Mouse (Mus musculus) hindbrain, embryonic 11.5 days (tissue): ENCODE measurements around the gene Agbl4. TPM values are rescaled to one million over a fixed set of nuclear protein-coding genes. Genes with fewer than 3 reads are reported as not detected.

Experiments used
- ATAC-seq: fragments of 200-750 bp; cut with Nextera tagmentation; 2 replicates; pipeline ENCODE4 v1.8.0; 2017; ENCODE audit warnings: mild to moderate bottlenecking, moderate TSS enrichment, moderate library complexity; ENCODE audit not compliant: low FRiP score
- DNase-seq: peaks from one replicate; pipeline ENCODE4 v3.0.0-alpha.2; 2015; ENCODE audit warnings: low spot score
- H3K27ac ChIP-seq: fragments of 300-500 bp; sonication (generic); 2 replicates; pipeline ENCODE4 v1.5.1; 2014; ENCODE audit warnings: mild to moderate bottlenecking, low read depth, low read length
- H3K27me3 ChIP-seq: fragments of 300-500 bp; sonication (generic); 2 replicates; pipeline ENCODE4 v1.6.1; 2014; ENCODE audit warnings: mild to moderate bottlenecking, low read length, moderate library complexity, mixed read lengths; ENCODE audit not compliant: control insufficient read depth, insufficient read depth
- H3K36me3 ChIP-seq: fragments of 300-500 bp; sonication (generic); 2 replicates; pipeline ENCODE4 v1.6.1; 2014; ENCODE audit warnings: mild to moderate bottlenecking, low read length, moderate library complexity, mixed read lengths; ENCODE audit not compliant: control insufficient read depth, insufficient read depth
- H3K4me1 ChIP-seq: fragments of 300-500 bp; sonication (generic); replicated peaks from 2 replicates; pipeline ENCODE4 v1.6.1; 2014; ENCODE audit warnings: low read length, mixed read lengths; ENCODE audit not compliant: control insufficient read depth, insufficient read depth
- H3K4me2 ChIP-seq: fragments of 300-500 bp; sonication (generic); replicated peaks from 2 replicates; pipeline ENCODE4 v1.6.1; 2014; ENCODE audit warnings: mild to moderate bottlenecking, low read depth, low read length
- H3K4me3 ChIP-seq: fragments of 300-500 bp; sonication (generic); 2 replicates; pipeline ENCODE4 v1.5.1; 2014; ENCODE audit warnings: low read depth, low read length
- H3K9ac ChIP-seq: fragments of 300-500 bp; sonication (generic); 2 replicates; pipeline ENCODE4 v1.6.1; 2014; ENCODE audit warnings: low read depth, low read length
- H3K9me3 ChIP-seq: fragments of 300-500 bp; sonication (generic); 2 replicates; pipeline ENCODE4 v1.6.1; 2016; ENCODE audit warnings: low read length; ENCODE audit not compliant: control insufficient read depth
- WGBS: fragments of 180-500 bp; shearing (Covaris S2); extraction: QIAGEN DNeasy Blood & Tissue Kit; methylation state at CpG from one replicate; pipeline ENCODE4 v1.1.7; 2014; 5-methylcytosine and 5-hydroxymethylcytosine counted together
- polyA plus RNA-seq: library from polyadenylated mRNA; unstranded; fragments of >200 nt; fragmentation: Nextera tagmentation; extraction: Ambion mirVana; gene quantifications from 2 replicates; pipeline ENCODE4 v1.2.1, GENCODE M21; 2014

Agbl4 gene
- polyA plus RNA-seq, 1 experiment from 2014 or later = 1.1 TPM

DNA sequence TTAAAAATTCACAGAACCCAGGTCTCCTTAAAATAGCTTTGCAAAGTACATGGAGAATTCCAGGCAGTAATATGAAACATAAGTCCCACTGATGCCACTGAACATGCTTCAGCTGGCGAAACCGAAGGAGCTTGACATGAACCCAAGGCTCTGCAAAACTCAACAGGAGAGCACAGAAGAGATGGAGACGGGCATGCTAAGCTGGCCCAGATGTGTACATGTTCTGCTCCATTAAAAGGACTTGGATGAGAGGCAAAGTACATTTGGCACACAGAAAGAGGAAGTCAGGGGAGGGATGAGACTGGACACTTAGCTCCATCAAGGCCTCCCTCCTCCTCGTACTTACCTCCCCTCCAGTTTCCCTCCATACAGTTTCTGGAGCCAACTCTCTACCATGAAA is 1013.3 kb downstream of the Agbl4 start:
- ATAC-seq (no peak), DNase-seq (no peak)
- Histone ChIP-seq H3K9me3 (no peaks in the 10 kb centered on the region), H3K27ac (no peak overlapping the region), H3K9ac (no peak overlapping the region), H3K4me1 (no peaks in the 10 kb centered on the region), H3K27me3 (no peaks in the 10 kb centered on the region), H3K4me3 (no peak overlapping the region), H3K4me2 (no peak overlapping the region), H3K36me3 (no peaks in the 10 kb centered on the region)
- 81% methylated on average over 4 of the region's 4 CpGs for WGBS

- peak overlapping the region; percentile 47 for H3K4me2 ChIP-seq
- no peaks in the 10 kb centered on the region for H3K27me3 ChIP-seq
- peak; percentile 28 for ATAC-seq
- H3K9me3 ChIP-seq = no peaks in the 10 kb centered on the region
- H3K36me3 ChIP-seq = no peaks in the 10 kb centered on the region
- no peaks in the 10 kb centered on the region for H3K4me1 ChIP-seq
- H3K9ac ChIP-seq = peak overlapping the region; percentile 77
- no peak for DNase-seq
- no peak overlapping the region for H3K27ac ChIP-seq
- 1% methylated on average over 6 of the region's 6 CpGs for WGBS
- peak overlapping the region; percentile 60 for H3K4me3 ChIP-seq
These were observed 1016.9 kb downstream of the Agbl4 start for GRCm38 (mm10) chr4:111414399-111414798.

- peak within 1 kb of the TSS; percentile 75 for H3K27ac ChIP-seq
- H3K9ac ChIP-seq = peak within 1 kb of the TSS; percentile 77
- no peaks in the 10 kb centered on the region for H3K36me3 ChIP-seq
- H3K4me1 ChIP-seq = no peaks in the 10 kb centered on the region
- DNase-seq (peak; percentile 89), ATAC-seq (peak; percentile 97)
- peak within 1 kb of the TSS; percentile 47 for H3K4me2 ChIP-seq
- H3K4me3 ChIP-seq = peak within 1 kb of the TSS; percentile 60
- WGBS = under 1% methylated on average over 61 of the region's 66 CpGs
- H3K9me3 ChIP-seq = no peaks in the 10 kb centered on the region
- H3K27me3 ChIP-seq = no peaks in the 10 kb centered on the region
These were observed 1017.5 kb downstream of the Agbl4 start, which contains the start of gene Bend5 for GRCm38 (mm10) chr4:111414818-111415488. Bend5 (plus strand) TSS chr4:111415006.

- no peaks in the 10 kb centered on the region for H3K27me3 ChIP-seq
- H3K4me2 ChIP-seq = peak overlapping the region; percentile 47
- peak overlapping the region; percentile 60 for H3K4me3 ChIP-seq
- peak overlapping the region; percentile 77 for H3K9ac ChIP-seq
- H3K27ac ChIP-seq = no peak overlapping the region
- no peaks in the 10 kb centered on the region for H3K4me1 ChIP-seq
- no peak for ATAC-seq
- no peaks in the 10 kb centered on the region for H3K36me3 ChIP-seq
- DNase-seq = no peak
- H3K9me3 ChIP-seq = no peaks in the 10 kb centered on the region
- WGBS = 90% methylated on average over 3 of the region's 3 CpGs
These were observed 1018.7 kb downstream of the Agbl4 start for GRCm38 (mm10) chr4:111416126-111416525.

- H3K27ac ChIP-seq = no peak overlapping the region
- H3K9ac ChIP-seq = no peak overlapping the region
- 84% methylated on average over 3 of the region's 3 CpGs for WGBS
- DNase-seq = no peak
- H3K4me2 ChIP-seq = peak overlapping the region; percentile 47
- no peaks in the 10 kb centered on the region for H3K27me3 ChIP-seq
- no peak for ATAC-seq
- H3K36me3 ChIP-seq = no peaks in the 10 kb centered on the region
- H3K4me1 ChIP-seq = no peaks in the 10 kb centered on the region
- no peak overlapping the region for H3K4me3 ChIP-seq
- no peaks in the 10 kb centered on the region for H3K9me3 ChIP-seq
These were observed 1019.1 kb downstream of the Agbl4 start for GRCm38 (mm10) chr4:111416551-111416950.

DNA sequence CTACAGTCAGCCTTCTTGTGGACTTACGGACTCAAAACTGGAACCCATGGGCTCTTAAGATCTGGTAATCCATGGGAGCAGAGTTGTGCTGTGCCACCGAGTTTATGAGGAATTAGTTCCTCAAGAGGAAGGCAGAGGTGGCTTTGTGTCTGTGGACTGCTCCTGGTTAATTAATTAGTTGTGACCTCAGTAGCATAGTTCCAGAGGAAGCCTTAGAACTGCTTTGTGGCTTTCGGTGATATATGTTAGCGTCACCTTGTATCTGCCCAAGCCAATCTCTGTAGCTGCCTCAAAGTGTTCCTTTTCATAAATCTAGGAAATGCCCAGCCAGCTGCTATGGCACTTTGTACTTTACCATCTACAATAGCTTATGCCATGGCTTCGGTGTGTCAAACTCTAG is 1020.3 kb downstream of the Agbl4 start:
- Histone ChIP-seq H3K9ac (no peak overlapping the region), H3K4me2 (no peak overlapping the region), H3K27ac (no peak overlapping the region), H3K27me3 (no peaks in the 10 kb centered on the region), H3K4me1 (no peaks in the 10 kb centered on the region), H3K4me3 (no peak overlapping the region), H3K9me3 (no peaks in the 10 kb centered on the region), H3K36me3 (no peaks in the 10 kb centered on the region)
- ATAC-seq = no peak
- 98% methylated on average over 5 of the region's 5 CpGs for WGBS
- DNase-seq = no peak

GRCm38 (mm10) chr4:111419476-111419875 is 1022.0 kb downstream of the Agbl4 start:
- no peak for ATAC-seq
- no peak for DNase-seq
- Histone ChIP-seq H3K36me3 (no peaks in the 10 kb centered on the region), H3K9me3 (no peaks in the 10 kb centered on the region), H3K4me3 (no peak overlapping the region), H3K4me2 (no peak overlapping the region), H3K9ac (no peak overlapping the region), H3K27me3 (no peaks in the 10 kb centered on the region), H3K27ac (no peak overlapping the region), H3K4me1 (no peaks in the 10 kb centered on the region)
- WGBS = 32% methylated on average over 1 of the region's 1 CpGs

- no peak overlapping the region for H3K27ac ChIP-seq
- no peaks in the 10 kb centered on the region for H3K27me3 ChIP-seq
- H3K9me3 ChIP-seq = no peaks in the 10 kb centered on the region
- 86% methylated on average over 3 of the region's 3 CpGs for WGBS
- no peaks in the 10 kb centered on the region for H3K36me3 ChIP-seq
- no peaks in the 10 kb centered on the region for H3K4me1 ChIP-seq
- no peak overlapping the region for H3K9ac ChIP-seq
- no peak overlapping the region for H3K4me2 ChIP-seq
- H3K4me3 ChIP-seq = no peak overlapping the region
- no peak for ATAC-seq
- DNase-seq = no peak
These were observed 1022.6 kb downstream of the Agbl4 start for GRCm38 (mm10) chr4:111420031-111420430.

DNA sequence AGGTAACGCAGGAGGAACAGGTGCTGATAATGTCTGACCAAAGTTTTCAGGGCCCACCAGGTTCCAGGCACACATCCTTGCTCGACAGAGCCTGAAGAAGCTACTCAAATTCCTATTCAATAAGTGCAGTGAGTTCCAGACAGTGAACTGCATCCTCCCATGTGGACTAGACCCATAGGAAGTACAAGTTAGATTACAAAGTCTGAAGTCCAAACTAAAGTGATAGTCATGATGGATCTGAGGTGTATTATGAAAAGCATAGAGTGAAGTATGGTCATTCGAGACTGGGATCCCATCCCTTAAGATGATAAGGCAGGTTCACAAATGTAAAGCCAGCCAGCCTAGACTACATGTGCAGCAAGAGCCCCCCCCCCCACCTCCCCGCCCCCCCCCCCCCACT is 1023.5 kb downstream of the Agbl4 start:
- no peaks in the 10 kb centered on the region for H3K27me3 ChIP-seq
- DNase-seq = no peak
- 93% methylated on average over 4 of the region's 4 CpGs for WGBS

More for the DNA sequence above, 1023.5 kb downstream of the Agbl4 start:
- Histone ChIP-seq H3K4me3 (no peak overlapping the region), H3K27ac (no peak overlapping the region), H3K4me1 (no peaks in the 10 kb centered on the region), H3K36me3 (no peaks in the 10 kb centered on the region), H3K9me3 (no peaks in the 10 kb centered on the region), H3K4me2 (no peak overlapping the region), H3K9ac (no peak overlapping the region)
- no peak for ATAC-seq
